Mouse (Mus musculus) neural tube, embryonic 14.5 days (tissue): Measurements from ENCODE around the gene Fgfr2. TPM values are rescaled to one million over a fixed set of nuclear protein-coding genes. Genes with fewer than 3 reads are reported as not detected.

Experiments
- ATAC-seq: fragments of 200-750 bp; cut with Nextera tagmentation; 2 replicates; pipeline ENCODE4 v1.8.0; 2017; ENCODE audit warnings: low read depth, mild to moderate bottlenecking, moderate TSS enrichment, moderate library complexity
- H3K27ac ChIP-seq: fragments of 300-500 bp; sonication (generic); 2 replicates; pipeline ENCODE4 v1.5.1; 2014; ENCODE audit warnings: low read depth, mild to moderate bottlenecking, control low read depth, low read length, moderate library complexity, mixed read lengths
- H3K27me3 ChIP-seq: fragments of 300-500 bp; sonication (generic); 2 replicates; pipeline ENCODE4 v1.6.1; 2014; ENCODE audit warnings: low read length; ENCODE audit not compliant: control insufficient read depth, insufficient read depth
- H3K36me3 ChIP-seq: fragments of 300-500 bp; sonication (generic); 2 replicates; pipeline ENCODE4 v1.6.1; 2014; ENCODE audit warnings: low read length, mixed read lengths; ENCODE audit not compliant: control insufficient read depth, insufficient read depth
- H3K4me1 ChIP-seq: fragments of 300-500 bp; sonication (generic); 2 replicates; pipeline ENCODE4 v1.6.1; 2014; ENCODE audit warnings: low read length; ENCODE audit not compliant: control insufficient read depth, insufficient read depth
- H3K4me2 ChIP-seq: fragments of 300-500 bp; sonication (generic); 2 replicates; pipeline ENCODE4 v1.6.1; 2014; ENCODE audit warnings: mild to moderate bottlenecking, low read depth, low read length, control low read depth
- H3K4me3 ChIP-seq: fragments of 300-500 bp; sonication (generic); 2 replicates; pipeline ENCODE4 v1.5.1; 2014; ENCODE audit warnings: low read depth, low read length, control low read depth, mixed read lengths
- H3K9ac ChIP-seq: fragments of 300-500 bp; sonication (generic); replicated peaks from 2 replicates; pipeline ENCODE4 v1.6.1; 2014; ENCODE audit warnings: low read depth, mild to moderate bottlenecking, control low read depth, low read length, mixed read lengths
- H3K9me3 ChIP-seq: fragments of 300-500 bp; sonication (generic); 2 replicates; pipeline ENCODE4 v1.6.1; 2016; ENCODE audit warnings: low read length; ENCODE audit not compliant: control insufficient read depth
- WGBS: fragments of 180-500 bp; shearing (Covaris S2); extraction: QIAGEN DNeasy Blood & Tissue Kit; methylation state at CpG from one replicate; pipeline ENCODE4 v1.1.7; 2014; 5-methylcytosine and 5-hydroxymethylcytosine counted together
- polyA plus RNA-seq: library from polyadenylated mRNA; unstranded; fragments of >200 nt; fragmentation: Nextera tagmentation; extraction: Ambion mirVana; gene quantifications from 2 replicates; pipeline ENCODE4 v1.2.1, GENCODE M21; 2014

The Fgfr2 gene
- polyA plus RNA-seq, 1 experiment from 2014 or later: 28.1 TPM

GRCm38 (mm10) chr7:132702024-132702423 lies 421.1 kb downstream of the Fgfr2 start:
- Histone ChIP-seq H3K36me3 (no peaks in the 10 kb centered on the region), H3K4me3 (no peak overlapping the region), H3K4me1 (no peaks in the 10 kb centered on the region), H3K27ac (no peak overlapping the region), H3K27me3 (no peaks in the 10 kb centered on the region), H3K9me3 (no peaks in the 10 kb centered on the region), H3K4me2 (no peak overlapping the region), H3K9ac (no peak overlapping the region)
- WGBS: 88% methylated on average over 3 of the region's 3 CpGs
- no peak for ATAC-seq

GRCm38 (mm10) chr7:132701412-132701811 lies 421.7 kb downstream of the Fgfr2 start:
- no peak for ATAC-seq
- H3K27me3 ChIP-seq: no peaks in the 10 kb centered on the region
- H3K27ac ChIP-seq: no peak overlapping the region
- no peaks in the 10 kb centered on the region for H3K9me3 ChIP-seq
- no peak overlapping the region for H3K9ac ChIP-seq
- no peak overlapping the region for H3K4me3 ChIP-seq
- WGBS: 88% methylated on average over 3 of the region's 3 CpGs
- no peak overlapping the region for H3K4me2 ChIP-seq
- H3K4me1 ChIP-seq: no peaks in the 10 kb centered on the region
- no peaks in the 10 kb centered on the region for H3K36me3 ChIP-seq

- 83% methylated on average over 4 of the region's 4 CpGs for WGBS
- H3K27ac ChIP-seq: no peak overlapping the region
- H3K4me2 ChIP-seq: no peak overlapping the region
- H3K27me3 ChIP-seq: no peaks in the 10 kb centered on the region
- no peak overlapping the region for H3K9ac ChIP-seq
- no peaks in the 10 kb centered on the region for H3K4me1 ChIP-seq
- ATAC-seq: no peak
- no peaks in the 10 kb centered on the region for H3K36me3 ChIP-seq
- H3K9me3 ChIP-seq: no peaks in the 10 kb centered on the region
- no peak overlapping the region for H3K4me3 ChIP-seq
Measured at GRCm38 (mm10) chr7:132700107-132700506, 423.0 kb downstream of the Fgfr2 start.

- Histone ChIP-seq H3K4me1 (no peaks in the 10 kb centered on the region), H3K9ac (no peak overlapping the region), H3K36me3 (no peaks in the 10 kb centered on the region), H3K4me2 (no peak overlapping the region), H3K27me3 (no peaks in the 10 kb centered on the region), H3K27ac (no peak overlapping the region), H3K4me3 (no peak overlapping the region), H3K9me3 (no peaks in the 10 kb centered on the region)
- ATAC-seq: no peak
Measured at GRCm38 (mm10) chr7:132699639-132700038, 423.5 kb downstream of the Fgfr2 start.

GRCm38 (mm10) chr7:132699165-132699564 lies 424.0 kb downstream of the Fgfr2 start:
- Histone ChIP-seq H3K9ac (no peak overlapping the region), H3K4me3 (no peak overlapping the region), H3K27me3 (no peaks in the 10 kb centered on the region), H3K4me2 (no peak overlapping the region), H3K4me1 (no peaks in the 10 kb centered on the region), H3K9me3 (no peaks in the 10 kb centered on the region), H3K27ac (no peak overlapping the region), H3K36me3 (no peaks in the 10 kb centered on the region)
- ATAC-seq: no peak
- 76% methylated on average over 4 of the region's 4 CpGs for WGBS

GRCm38 (mm10) chr7:132698737-132699136 lies 424.4 kb downstream of the Fgfr2 start:
- H3K4me2 ChIP-seq: no peak overlapping the region
- H3K4me1 ChIP-seq: no peaks in the 10 kb centered on the region
- H3K27ac ChIP-seq: no peak overlapping the region
- 86% methylated on average over 4 of the region's 4 CpGs for WGBS
- H3K4me3 ChIP-seq: no peak overlapping the region
- H3K9me3 ChIP-seq: no peaks in the 10 kb centered on the region
- H3K27me3 ChIP-seq: no peaks in the 10 kb centered on the region
- no peak overlapping the region for H3K9ac ChIP-seq
- H3K36me3 ChIP-seq: no peaks in the 10 kb centered on the region
- no peak for ATAC-seq

GRCm38 (mm10) chr7:132697258-132697796 lies 425.8 kb downstream of the Fgfr2 start:
- no peak for ATAC-seq
- Histone ChIP-seq H3K4me3 (no peak overlapping the region), H3K9me3 (no peaks in the 10 kb centered on the region), H3K4me2 (no peak overlapping the region), H3K27me3 (no peaks in the 10 kb centered on the region), H3K9ac (no peak overlapping the region), H3K36me3 (no peaks in the 10 kb centered on the region), H3K27ac (no peak overlapping the region), H3K4me1 (no peaks in the 10 kb centered on the region)
- WGBS: 80% methylated on average over 8 of the region's 8 CpGs

- no peak for ATAC-seq
- no peaks in the 10 kb centered on the region for H3K4me1 ChIP-seq
- H3K27ac ChIP-seq: no peak overlapping the region
- no peak overlapping the region for H3K4me3 ChIP-seq
- no peak overlapping the region for H3K4me2 ChIP-seq
- WGBS: 96% methylated on average over 2 of the region's 2 CpGs
- H3K36me3 ChIP-seq: no peaks in the 10 kb centered on the region
- no peak overlapping the region for H3K9ac ChIP-seq
- no peaks in the 10 kb centered on the region for H3K9me3 ChIP-seq
- H3K27me3 ChIP-seq: no peaks in the 10 kb centered on the region
Measured at GRCm38 (mm10) chr7:132693561-132693960, 429.6 kb downstream of the Fgfr2 start.

- no peak for ATAC-seq
- Histone ChIP-seq H3K4me1 (no peaks in the 10 kb centered on the region), H3K9ac (no peak overlapping the region), H3K9me3 (no peaks in the 10 kb centered on the region), H3K36me3 (no peaks in the 10 kb centered on the region), H3K4me2 (no peak overlapping the region), H3K4me3 (no peak overlapping the region), H3K27ac (no peak overlapping the region), H3K27me3 (no peaks in the 10 kb centered on the region)
- WGBS: 77% methylated on average over 9 of the region's 9 CpGs
Measured at GRCm38 (mm10) chr7:132692719-132693118, 430.4 kb downstream of the Fgfr2 start.
